Mouse (Mus musculus): ENCODE data around the gene Prkcd.
"Not testable (repeated sequence)": the region's sequence is repeated elsewhere in the genome, so short reads cannot be mapped to it uniquely, and the experiment has no call there.

Gene Prkcd

GRCm38 (mm10) chr14:30596407-30596806 is 29.6 kb downstream of the Prkcd start:
- no peak for DNase-seq

- no peak for DNase-seq
Measured at GRCm38 (mm10) chr14:30595576-30596313, 30.3 kb downstream of the Prkcd start.

- peak; percentile 48 for DNase-seq
Measured at GRCm38 (mm10) chr14:30594092-30594695, 31.8 kb downstream of the Prkcd start.

GRCm38 (mm10) chr14:30593279-30594091 is 32.5 kb downstream of the Prkcd start:
- DNase-seq: peak; percentile 68

GRCm38 (mm10) chr14:30591417-30591816 is 34.6 kb downstream of the Prkcd start:
- DNase-seq: peak; percentile 60

GRCm38 (mm10) chr14:30590918-30591317 is 35.1 kb downstream of the Prkcd start:
- DNase-seq: no peak

GRCm38 (mm10) chr14:30590041-30590645 is 35.9 kb downstream of the Prkcd start:
- DNase-seq: no peak

GRCm38 (mm10) chr14:30586780-30587461 is 39.1 kb downstream of the Prkcd start:
- peak; percentile 38 for DNase-seq

- no peak for DNase-seq
Measured at GRCm38 (mm10) chr14:30585323-30585722, 40.7 kb downstream of the Prkcd start.

GRCm38 (mm10) chr14:30584497-30585251 is 41.3 kb downstream of the Prkcd start:
- DNase-seq: no peak

GRCm38 (mm10) chr14:30584077-30584476 is 41.9 kb downstream of the Prkcd start:
- no peak for DNase-seq

- DNase-seq: no peak
Measured at GRCm38 (mm10) chr14:30581238-30581637, 44.8 kb downstream of the Prkcd start.

- DNase-seq: no peak
Measured at GRCm38 (mm10) chr14:30579882-30580281, 46.1 kb downstream of the Prkcd start.

- DNase-seq: no peak
Measured at GRCm38 (mm10) chr14:30579180-30579579, 46.8 kb downstream of the Prkcd start.

GRCm38 (mm10) chr14:30577303-30578062 is 48.5 kb downstream of the Prkcd start:
- DNase-seq: not testable (repeated sequence)

GRCm38 (mm10) chr14:30576260-30576659 is 49.8 kb downstream of the Prkcd start:
- DNase-seq: no peak

GRCm38 (mm10) chr14:30575791-30576190 is 50.2 kb downstream of the Prkcd start:
- DNase-seq: no peak

- DNase-seq: peak; percentile 64
Measured at GRCm38 (mm10) chr14:30573983-30574584, 51.9 kb downstream of the Prkcd start.

GRCm38 (mm10) chr14:30573235-30573634 is 52.8 kb downstream of the Prkcd start:
- no peak for DNase-seq

- DNase-seq: no peak
Measured at GRCm38 (mm10) chr14:30572253-30572652, 53.8 kb downstream of the Prkcd start.

GRCm38 (mm10) chr14:30570303-30570702 is 55.7 kb downstream of the Prkcd start:
- DNase-seq: peak; percentile 44
